Mouse (Mus musculus) MEL (cell line): ENCODE data around the gene Rnf152. TPM values are rescaled to one million over a fixed set of nuclear protein-coding genes. Genes with fewer than 3 reads are reported as not detected.

ENCODE experiments used
- DNase-seq: peaks from one replicate; pipeline ENCODE4 v3.0.0; 2011; ENCODE audit warnings: low read depth, low spot score
- H3K27ac ChIP-seq: 2 replicates; pipeline ENCODE4 v1.5.1; 2012; ENCODE audit warnings: low read depth, mild to moderate bottlenecking, control low read depth, low read length, moderate library complexity; ENCODE audit not compliant: control insufficient read depth
- H3K27me3 ChIP-seq, 2 experiments: fragments of 150-350 bp in 1 of 2; sonication (generic) in 1 of 2; 2 replicates each; pipeline ENCODE4 v1.6.1; 2012; ENCODE audit warnings: low read length in 2 of 2, mild to moderate bottlenecking in 2 of 2, improper control_type of control experiment in 1 of 2, moderate library complexity in 1 of 2; ENCODE audit not compliant: insufficient read depth in 2 of 2, control insufficient read depth in 1 of 2
- H3K36me3 ChIP-seq, 2 experiments: 2 replicates each; pipeline ENCODE4 v1.6.1; 2012 to 2014; ENCODE audit warnings: low read length in 2 of 2, improper control_type of control experiment in 1 of 2, inconsistent platforms in 1 of 2, mild to moderate bottlenecking in 1 of 2; ENCODE audit not compliant: insufficient read depth in 2 of 2, control insufficient read depth in 1 of 2
- H3K4me1 ChIP-seq, 2 experiments: fragments of 150-350 bp in 1 of 2; sonication (generic) in 1 of 2; 2 replicates each; pipeline ENCODE4 v1.6.1; 2012; ENCODE audit warnings: low read length in 2 of 2, improper control_type of control experiment in 1 of 2, mild to moderate bottlenecking in 1 of 2; ENCODE audit not compliant: insufficient read depth in 2 of 2, control insufficient read depth in 1 of 2
- H3K4me3 ChIP-seq, 2 experiments: fragments of 150-350 bp in 1 of 2; sonication (generic) in 1 of 2; 2 replicates each; pipeline ENCODE4 v1.5.1; 2012; ENCODE audit warnings: low read depth in 2 of 2, low read length in 2 of 2, mild to moderate bottlenecking in 2 of 2, moderate library complexity in 2 of 2, control low read depth in 1 of 2, improper control_type of control experiment in 1 of 2; ENCODE audit not compliant: control insufficient read depth in 1 of 2, insufficient read depth in 1 of 2
- H3K79me2 ChIP-seq: 2 replicates; pipeline ENCODE4 v1.6.1; 2012; ENCODE audit warnings: mild to moderate bottlenecking, low read length, moderate library complexity; ENCODE audit not compliant: control insufficient read depth, poor library complexity, insufficient read depth
- H3K9ac ChIP-seq: 2 replicates; pipeline ENCODE4 v1.6.1; 2012; ENCODE audit warnings: low read depth, mild to moderate bottlenecking, control low read depth, low read length, moderate library complexity; ENCODE audit not compliant: control insufficient read depth, poor library complexity, severe bottlenecking
- H3K9me3 ChIP-seq: fragments of 150-350 bp; sonication (generic); replicated peaks from 2 replicates; pipeline ENCODE4 v1.6.1; 2012; ENCODE audit warnings: mild to moderate bottlenecking, low read length, improper control_type of control experiment, moderate library complexity; ENCODE audit not compliant: insufficient read depth
- BHLHE40 ChIP-seq: IDR thresholded peaks from 2 replicates; pipeline ENCODE4 v1.6.1; 2012; ENCODE audit warnings: low read depth, mild to moderate bottlenecking, inconsistent platforms, low read length, improper control_type of control experiment, borderline replicate concordance
- CHD1 ChIP-seq: IDR thresholded peaks from 2 replicates; pipeline ENCODE4 v1.6.1; 2012; ENCODE audit warnings: low read depth, mild to moderate bottlenecking, inconsistent platforms, low read length, improper control_type of control experiment
- CHD2 ChIP-seq: IDR thresholded peaks from 2 replicates; pipeline ENCODE4 v1.6.1; 2011; ENCODE audit warnings: low read length, improper control_type of control experiment
- ELF1 ChIP-seq: IDR thresholded peaks from 2 replicates; pipeline ENCODE4 v1.6.1; 2014; ENCODE audit warnings: low read depth, mild to moderate bottlenecking, inconsistent platforms, low read length, improper control_type of control experiment, moderate library complexity
- EP300 ChIP-seq, 2 experiments: IDR thresholded peaks; 2 replicates each; pipeline ENCODE4 v1.6.1; 2011; ENCODE audit warnings: improper control_type of control experiment in 2 of 2, low read length in 2 of 2, low read depth in 1 of 2, mild to moderate bottlenecking in 1 of 2
- ETS1 ChIP-seq: IDR thresholded peaks from 2 replicates; pipeline ENCODE4 v1.6.1; 2012; ENCODE audit warnings: low read depth, mild to moderate bottlenecking, inconsistent platforms, low read length, improper control_type of control experiment, moderate library complexity
- GATA1 ChIP-seq: IDR thresholded peaks from 2 replicates; pipeline ENCODE4 v1.6.1; 2011; ENCODE audit warnings: low read depth, low read length, improper control_type of control experiment
- HCFC1 ChIP-seq: IDR thresholded peaks from 2 replicates; pipeline ENCODE4 v1.6.1; 2012; ENCODE audit warnings: low read depth, mild to moderate bottlenecking, inconsistent platforms, low read length, improper control_type of control experiment, moderate library complexity
- JUND ChIP-seq: IDR thresholded peaks from 2 replicates; pipeline ENCODE4 v1.6.1; 2011; ENCODE audit warnings: low read depth, mild to moderate bottlenecking, improper control_type of control experiment, low read length
- KAT2A ChIP-seq: conservative IDR thresholded peaks from 2 replicates; pipeline ENCODE4 v1.6.1; 2012; ENCODE audit warnings: low read depth, low read length, improper control_type of control experiment, inconsistent platforms
- MAFK ChIP-seq: IDR thresholded peaks from 2 replicates; pipeline ENCODE4 v1.6.1; 2011; ENCODE audit warnings: low read depth, mild to moderate bottlenecking, low read length, improper control_type of control experiment, borderline replicate concordance
- MAX ChIP-seq: IDR thresholded peaks from 2 replicates; pipeline ENCODE4 v1.6.1; 2011; ENCODE audit warnings: low read length, improper control_type of control experiment
- MAZ ChIP-seq: IDR thresholded peaks from 2 replicates; pipeline ENCODE4 v1.6.1; 2012; ENCODE audit warnings: low read depth, mild to moderate bottlenecking, inconsistent platforms, low read length, improper control_type of control experiment
- MEF2A ChIP-seq: IDR thresholded peaks from 2 replicates; pipeline ENCODE4 v1.6.1; 2014; ENCODE audit warnings: low read depth, mild to moderate bottlenecking, inconsistent platforms, low read length, improper control_type of control experiment; ENCODE audit not compliant: poor library complexity, insufficient replicate concordance, severe bottlenecking; ENCODE audit errors: extremely low read depth
- MXI1 ChIP-seq: IDR thresholded peaks from 2 replicates; pipeline ENCODE4 v1.6.1; 2011; ENCODE audit warnings: mild to moderate bottlenecking, low read depth, low read length, improper control_type of control experiment
- MYB ChIP-seq: IDR thresholded peaks from 2 replicates; pipeline ENCODE4 v1.6.1; 2011; ENCODE audit warnings: mild to moderate bottlenecking, low read depth, low read length, improper control_type of control experiment
- NELFE ChIP-seq: IDR thresholded peaks from 2 replicates; pipeline ENCODE4 v1.6.1; 2011; ENCODE audit warnings: low read depth, low read length, improper control_type of control experiment
- POLR2A ChIP-seq, 2 experiments: IDR thresholded peaks; 2 replicates each; pipeline ENCODE4 v1.6.1; 2011 to 2012; ENCODE audit warnings: low read length in 2 of 2, mild to moderate bottlenecking in 2 of 2, control low read depth in 1 of 2, improper control_type of control experiment in 1 of 2, low read depth in 1 of 2, moderate library complexity in 1 of 2; ENCODE audit not compliant: control insufficient read depth in 1 of 2, insufficient read depth in 1 of 2, poor library complexity in 1 of 2
- POLR2AphosphoS2 ChIP-seq: IDR thresholded peaks from 2 replicates; pipeline ENCODE4 v1.6.1; 2011; ENCODE audit warnings: low read length, improper control_type of control experiment
- POLR2AphosphoS5 ChIP-seq: IDR thresholded peaks from 2 replicates; pipeline ENCODE4 v1.6.1; 2012; ENCODE audit warnings: low read depth, borderline replicate concordance, mild to moderate bottlenecking, inconsistent platforms, low read length, moderate library complexity, mixed read lengths
- RAD21 ChIP-seq: IDR thresholded peaks from 2 replicates; pipeline ENCODE4 v1.6.1; 2011; ENCODE audit warnings: mild to moderate bottlenecking, low read depth, low read length, improper control_type of control experiment
- SIN3A ChIP-seq: IDR thresholded peaks from 2 replicates; pipeline ENCODE4 v1.6.1; 2012; ENCODE audit warnings: low read length, improper control_type of control experiment, inconsistent platforms
- SMC3 ChIP-seq: IDR thresholded peaks from 2 replicates; pipeline ENCODE4 v1.6.1; 2011; ENCODE audit warnings: low read depth, low read length, improper control_type of control experiment
- TBP ChIP-seq: IDR thresholded peaks from 2 replicates; pipeline ENCODE4 v1.8.0; 2011; ENCODE audit warnings: low read depth, low read length, improper control_type of control experiment
- TCF12 ChIP-seq: IDR thresholded peaks from 2 replicates; pipeline ENCODE4 v1.6.1; 2014; ENCODE audit warnings: low read depth, mild to moderate bottlenecking, inconsistent platforms, low read length, improper control_type of control experiment, moderate library complexity
- UBTF ChIP-seq: IDR thresholded peaks from 2 replicates; pipeline ENCODE4 v1.6.1; 2012; ENCODE audit warnings: low read depth, mild to moderate bottlenecking, inconsistent platforms, low read length, improper control_type of control experiment, moderate library complexity, borderline replicate concordance; ENCODE audit not compliant: insufficient read depth
- USF2 ChIP-seq, 2 experiments: IDR thresholded peaks; 2 replicates each; pipeline ENCODE4 v1.6.1; 2011 to 2012; ENCODE audit warnings: improper control_type of control experiment in 2 of 2, low read length in 2 of 2, borderline replicate concordance in 1 of 2, inconsistent platforms in 1 of 2, low read depth in 1 of 2, mild to moderate bottlenecking in 1 of 2; ENCODE audit not compliant: insufficient read depth in 1 of 2
- ZNF384 ChIP-seq: IDR thresholded peaks from 2 replicates; pipeline ENCODE4 v1.6.1; 2012; ENCODE audit warnings: low read depth, mild to moderate bottlenecking, inconsistent platforms, low read length, improper control_type of control experiment
- polyA plus RNA-seq, 2 experiments: library from polyadenylated mRNA; stranded (reverse) in 1 of 2; unstranded in 1 of 2; fragments of >175 nt in 1 of 2; fragments of >200 nt in 1 of 2; gene quantifications; 2 replicates each; pipeline versions ENCODE4 v1.2.1 to v1.2.4; 2012; ENCODE audit warnings: low replicate concordance in 2 of 2, low read depth in 1 of 2; ENCODE audit not compliant: insufficient read length in 2 of 2, insufficient read depth in 1 of 2, missing spikeins in 1 of 2
- total RNA-seq: library from RNA; depleted of rRNA; stranded (reverse); fragments of 300-350 nt; gene quantifications from 2 replicates; pipeline ENCODE4 v1.2.3, GENCODE M21; 2012

Rnf152 gene
- total and polyA plus RNA-seq, 3 experiments: not detected

GRCm38 (mm10) chr1:105246075-105246574, 110.4 kb downstream of the Rnf152 start:
- Histone ChIP-seq H3K4me1 (peaks cover 3 to 5% of the 10 kb centered on the region in 2 experiments; a peak in 3 of 4 replicates), H3K9me3 (no peaks in the 10 kb centered on the region), H3K27me3 (no peaks in the 10 kb centered on the region), H3K36me3 (peaks cover 0 to 8% of the 10 kb centered on the region in 2 experiments; a peak in 2 of 4 replicates), H3K4me3 (no peak overlapping the region), H3K79me2 (no peaks in the 10 kb centered on the region), H3K9ac (no peak overlapping the region), H3K27ac (no peak overlapping the region)
- no peak for TF ChIP-seq ELF1
- no peak for TF ChIP-seq GATA1
- no peak for TF ChIP-seq TBP
- no peak for TF ChIP-seq ETS1
- TF ChIP-seq JUND: no peak
- no peak for TF ChIP-seq MEF2A
- TF ChIP-seq EP300 (IDR thresholded peaks at IDR 0.05; ENCODE audit: low read depth in 1 of 2, low read length in 2 of 2): no peak
- TF ChIP-seq KAT2A: no peak
- TF ChIP-seq MAFK: no peak
- TF ChIP-seq HCFC1: no peak
- DNase-seq: no peak

DNA sequence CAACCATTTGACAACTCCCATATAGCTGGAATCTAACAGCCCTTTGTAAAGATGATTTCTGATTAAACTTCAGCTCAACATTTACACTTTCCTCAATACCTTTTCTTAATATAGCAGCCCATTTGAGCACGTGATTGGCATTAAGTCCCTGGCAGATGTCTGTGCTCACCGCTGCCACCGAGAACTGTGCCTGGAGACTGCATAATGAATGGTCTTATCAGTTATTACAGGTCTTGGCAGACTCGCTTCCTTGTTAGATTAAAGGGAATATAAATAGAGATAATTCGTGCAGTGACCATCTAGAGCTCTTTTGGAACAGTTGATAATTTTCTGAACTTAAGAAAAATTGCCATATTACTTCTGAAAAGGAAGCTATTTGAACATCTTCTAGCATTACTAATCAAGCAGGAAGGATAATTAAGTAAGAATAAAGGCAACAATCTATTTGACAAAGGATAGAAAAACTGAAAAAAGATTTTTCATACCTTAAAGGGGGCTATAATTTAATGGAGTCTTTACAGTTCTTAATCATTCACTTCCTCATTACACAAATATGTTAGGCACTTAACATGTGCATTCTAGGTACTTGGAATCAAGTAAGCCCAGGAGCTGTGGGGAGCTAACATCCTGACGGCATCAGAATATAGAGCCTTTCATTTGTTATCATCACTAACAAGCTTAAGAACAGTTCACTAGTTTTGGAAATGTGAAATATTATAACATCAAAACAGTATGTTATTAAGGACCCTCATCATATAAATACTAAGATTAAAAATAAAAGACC, 113.0 kb downstream of the Rnf152 start:
- no peaks in the 10 kb centered on the region for H3K9me3 ChIP-seq
- peak; percentile 23 for DNase-seq
- no peak overlapping the region for H3K27ac ChIP-seq
- no peaks in the 10 kb centered on the region for H3K79me2 ChIP-seq
- no peak overlapping the region for H3K9ac ChIP-seq
- no peaks in the 10 kb centered on the region for H3K27me3 ChIP-seq
- H3K4me3 ChIP-seq: no peak overlapping the region
- H3K4me1 ChIP-seq: peaks cover 3% of the 10 kb centered on the region in 2 experiments; a peak in 3 of 4 replicates
- H3K36me3 ChIP-seq: peaks cover 0 to 6% of the 10 kb centered on the region in 2 experiments; a peak in 2 of 4 replicates
- TF ChIP-seq EP300 (IDR thresholded peaks at IDR 0.05; ENCODE audit: low read depth in 1 of 2, low read length in 2 of 2): peak; percentile 54 to 75; a peak in 2 of 4 replicates
- TF ChIP-seq MAX: no peak
- no peak for TF ChIP-seq UBTF
- TF ChIP-seq CHD2: no peak
- TF ChIP-seq MAZ: no peak
- peak; percentile 61 for TF ChIP-seq GATA1
- no peak for TF ChIP-seq JUND
- no peak; the same call in 1 of the 2 replicates for TF ChIP-seq MEF2A
- TF ChIP-seq POLR2AphosphoS5: no peak
- peak; percentile 61; the same call in 1 of the 2 replicates for TF ChIP-seq ELF1
- TF ChIP-seq MXI1: peak; percentile 44; the same call in 1 of the 2 replicates
- no peak for TF ChIP-seq ZNF384
- no peak for TF ChIP-seq RAD21
- no peak for TF ChIP-seq SMC3
- no peak for TF ChIP-seq CHD1
- TF ChIP-seq POLR2A (IDR thresholded peaks at IDR 0.05; ENCODE audit: control insufficient read depth in 1 of 2, insufficient read depth in 1 of 2, low read depth in 1 of 2, low read length in 2 of 2, poor library complexity in 1 of 2): no peak
- no peak for TF ChIP-seq TBP
- peak; percentile 84 for TF ChIP-seq TCF12
- no peak for TF ChIP-seq NELFE
- no peak for TF ChIP-seq MAFK
- no peak for TF ChIP-seq MYB
- TF ChIP-seq SIN3A: no peak
- no peak for TF ChIP-seq POLR2AphosphoS2
- TF ChIP-seq USF2 (IDR thresholded peaks at IDR 0.05; ENCODE audit: borderline replicate concordance in 1 of 2, insufficient read depth in 1 of 2, low read depth in 1 of 2, low read length in 2 of 2): 0 out of 4 replicates have a peak, but pooled peaks of 1 of the 2 experiments have one; percentile 32
- peak; percentile 75; the same call in 1 of the 2 replicates for TF ChIP-seq BHLHE40
